Mouse (Mus musculus): Measurements from ENCODE around the gene Mob1b. TPM values are rescaled to one million over a fixed set of nuclear protein-coding genes. Genes with fewer than 3 reads are reported as not detected.

The Mob1b gene
- polyA plus RNA-seq, 1 experiment from 2014 or later, result 17.5 TPM

DNA sequence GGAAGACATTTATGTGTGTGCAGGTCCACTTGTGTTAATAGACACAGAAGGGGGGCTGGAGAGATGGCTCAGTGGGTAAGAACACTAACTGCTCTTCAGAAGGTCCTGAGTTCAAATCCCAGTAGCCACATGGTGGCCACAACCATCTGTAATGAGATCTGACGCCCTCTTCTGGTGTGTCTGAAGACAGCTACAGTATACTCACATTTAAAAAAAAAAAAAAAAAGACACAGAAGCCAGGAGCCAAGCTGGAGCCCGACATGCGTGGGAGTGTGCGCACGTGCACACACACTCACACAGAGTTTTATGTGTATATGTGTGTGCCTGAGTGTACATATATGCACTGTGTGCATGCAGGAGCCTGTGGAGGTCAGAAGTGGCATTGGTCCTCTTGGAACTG lies 42.0 kb downstream of the Mob1b start:
- ATAC-seq (replicated peaks; ENCODE audit: extremely low read depth, insufficient read depth, low FRiP score), result no peak
- Histone ChIP-seq H3K9me3 (replicated peaks; ENCODE audit: control insufficient read depth, low read length) (no peaks in the 10 kb centered on the region), H3K27ac (ENCODE audit: low read length) (no peak overlapping the region), H3K4me3 (ENCODE audit: low read length) (no peak overlapping the region), H3K36me3 (ENCODE audit: control insufficient read depth, insufficient read depth) (no peaks in the 10 kb centered on the region; the same call in 1 of the 2 replicates), H3K9ac (ENCODE audit: low read length) (no peak overlapping the region), H3K4me1 (ENCODE audit: control insufficient read depth, insufficient read depth, low read length) (peaks cover 15% of the 10 kb centered on the region), H3K27me3 (ENCODE audit: control insufficient read depth, insufficient read depth, low read length) (no peaks in the 10 kb centered on the region), H3K4me2 (ENCODE audit: low read depth, low read length) (no peak overlapping the region)
- WGBS, result 86% methylated on average over 5 of the region's 5 CpGs

DNA sequence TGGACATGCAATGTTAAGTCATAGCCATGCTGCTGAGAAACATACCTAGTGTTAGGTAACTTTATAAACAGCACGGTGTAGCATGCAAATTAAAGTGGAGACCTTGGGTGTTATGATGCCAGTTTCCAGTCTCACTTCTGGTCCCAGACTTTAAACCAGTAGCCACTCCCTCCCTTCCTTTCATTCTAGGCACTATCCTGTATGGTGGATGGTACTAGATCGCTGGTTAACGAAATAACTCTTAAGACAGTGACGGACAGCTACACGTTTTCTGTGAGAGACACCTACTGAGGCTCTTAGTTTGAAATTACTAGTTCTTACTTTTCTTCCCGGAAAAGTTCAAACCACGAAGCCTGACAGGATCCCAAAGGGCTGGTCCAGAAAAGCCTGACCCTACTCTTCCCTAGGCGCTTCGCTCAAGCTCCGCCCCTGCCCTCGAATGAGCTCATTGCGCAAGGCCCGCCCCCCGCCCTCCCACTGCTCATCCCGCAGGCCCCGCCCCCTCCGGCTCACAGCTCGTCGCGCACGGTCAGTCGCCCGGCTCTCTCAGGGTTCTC lies 43.9 kb downstream of the Mob1b start:
- under 1% methylated on average over 23 of the region's 23 CpGs for whole genome bisulfite sequencing
- Histone ChIP-seq H3K9me3 (replicated peaks; ENCODE audit: control insufficient read depth, low read length) (no peaks in the 10 kb centered on the region), H3K36me3 (ENCODE audit: control insufficient read depth, insufficient read depth) (no peaks in the 10 kb centered on the region; the same call in 1 of the 2 replicates), H3K4me3 (ENCODE audit: low read length) (peak overlapping the region; percentile 73), H3K4me2 (ENCODE audit: low read depth, low read length) (peak overlapping the region; percentile 70), H3K4me1 (ENCODE audit: control insufficient read depth, insufficient read depth, low read length) (peaks cover 15% of the 10 kb centered on the region), H3K27ac (ENCODE audit: low read length) (peak overlapping the region; percentile 68), H3K9ac (ENCODE audit: low read length) (peak overlapping the region; percentile 67), H3K27me3 (ENCODE audit: control insufficient read depth, insufficient read depth, low read length) (no peaks in the 10 kb centered on the region)
- peak; percentile 15 for ATAC-seq (replicated peaks; ENCODE audit: extremely low read depth, insufficient read depth, low FRiP score)

DNA sequence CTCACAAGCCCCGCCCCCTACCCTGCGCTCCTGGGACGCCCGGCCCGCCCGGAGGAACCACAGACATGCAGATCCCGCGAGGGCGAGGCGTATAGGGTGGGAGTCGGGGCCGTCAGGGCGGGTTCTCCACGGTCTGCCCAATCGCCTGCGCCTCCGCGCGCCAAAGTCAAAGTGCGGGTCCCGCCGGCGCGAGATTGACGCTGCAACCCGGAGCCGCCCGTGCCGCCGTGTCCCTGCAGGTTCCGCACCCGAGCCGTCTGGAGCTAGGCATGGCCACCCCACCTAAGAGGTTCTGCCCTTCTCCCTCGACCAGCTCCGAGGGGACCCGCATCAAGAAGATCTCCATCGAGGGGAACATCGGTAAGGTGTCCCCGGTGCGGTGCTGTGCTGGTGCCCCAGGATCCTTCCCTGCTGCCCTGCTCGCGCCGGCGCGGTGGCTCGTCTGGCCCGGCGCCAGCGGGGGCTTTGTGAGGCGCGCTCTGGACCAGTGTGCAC lies 44.4 kb downstream of the Mob1b start, which contains the start of gene Dck:
Gene Dck (plus strand): TSS at position 10 of the 495 bp plus-strand sequence.
- H3K27ac ChIP-seq (ENCODE audit: low read length), result peak within 1 kb of the TSS; percentile 83
- peak; percentile 100 for ATAC-seq (replicated peaks; ENCODE audit: extremely low read depth, insufficient read depth, low FRiP score)
- WGBS, result under 1% methylated on average over 51 of the region's 51 CpGs
- H3K36me3 ChIP-seq (ENCODE audit: control insufficient read depth, insufficient read depth), result no peaks in the 10 kb centered on the region; the same call in 1 of the 2 replicates
- H3K4me1 ChIP-seq (ENCODE audit: control insufficient read depth, insufficient read depth, low read length), result peaks cover 15% of the 10 kb centered on the region
- peak within 1 kb of the TSS; percentile 79 for H3K9ac ChIP-seq (ENCODE audit: low read length)
- H3K9me3 ChIP-seq (replicated peaks; ENCODE audit: control insufficient read depth, low read length), result no peaks in the 10 kb centered on the region
- H3K4me2 ChIP-seq (ENCODE audit: low read depth, low read length), result peak within 1 kb of the TSS; percentile 70
- no peaks in the 10 kb centered on the region for H3K27me3 ChIP-seq (ENCODE audit: control insufficient read depth, insufficient read depth, low read length)
- peak within 1 kb of the TSS; percentile 73 for H3K4me3 ChIP-seq (ENCODE audit: low read length)

DNA sequence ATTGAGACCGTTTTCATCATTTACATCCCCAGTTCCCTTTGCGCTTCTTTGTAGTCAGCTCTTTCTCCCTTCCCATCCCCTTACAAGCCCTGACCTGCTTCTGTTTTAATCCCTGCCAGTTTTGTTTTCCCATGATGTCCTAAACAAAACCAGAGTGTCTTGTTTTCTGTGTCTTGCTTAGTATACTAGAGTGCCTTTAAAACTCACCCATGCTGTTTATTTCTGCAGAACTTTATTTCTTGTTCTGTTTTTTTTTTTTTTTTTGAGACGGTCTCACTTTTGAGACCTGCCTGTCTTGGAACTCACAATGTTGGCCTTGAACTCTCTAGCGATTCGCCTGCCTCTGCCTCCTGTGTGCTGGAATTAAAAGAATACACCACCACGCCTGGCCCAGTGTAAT lies 44.9 kb downstream of the Mob1b start:
- no peaks in the 10 kb centered on the region for H3K9me3 ChIP-seq (replicated peaks; ENCODE audit: control insufficient read depth, low read length)
- H3K27ac ChIP-seq (ENCODE audit: low read length), result peak overlapping the region; percentile 83
- H3K27me3 ChIP-seq (ENCODE audit: control insufficient read depth, insufficient read depth, low read length), result no peaks in the 10 kb centered on the region
- 19% methylated on average over 6 of the region's 6 CpGs for WGBS
- no peak for ATAC-seq (replicated peaks; ENCODE audit: extremely low read depth, insufficient read depth, low FRiP score)
- peaks cover 3% of the 10 kb centered on the region; the same call in 1 of the 2 replicates for H3K36me3 ChIP-seq (ENCODE audit: control insufficient read depth, insufficient read depth)
- H3K4me2 ChIP-seq (ENCODE audit: low read depth, low read length), result peak overlapping the region; percentile 70
- peaks cover 15% of the 10 kb centered on the region for H3K4me1 ChIP-seq (ENCODE audit: control insufficient read depth, insufficient read depth, low read length)
- peak overlapping the region; percentile 79 for H3K9ac ChIP-seq (ENCODE audit: low read length)
- peak overlapping the region; percentile 73 for H3K4me3 ChIP-seq (ENCODE audit: low read length)

DNA sequence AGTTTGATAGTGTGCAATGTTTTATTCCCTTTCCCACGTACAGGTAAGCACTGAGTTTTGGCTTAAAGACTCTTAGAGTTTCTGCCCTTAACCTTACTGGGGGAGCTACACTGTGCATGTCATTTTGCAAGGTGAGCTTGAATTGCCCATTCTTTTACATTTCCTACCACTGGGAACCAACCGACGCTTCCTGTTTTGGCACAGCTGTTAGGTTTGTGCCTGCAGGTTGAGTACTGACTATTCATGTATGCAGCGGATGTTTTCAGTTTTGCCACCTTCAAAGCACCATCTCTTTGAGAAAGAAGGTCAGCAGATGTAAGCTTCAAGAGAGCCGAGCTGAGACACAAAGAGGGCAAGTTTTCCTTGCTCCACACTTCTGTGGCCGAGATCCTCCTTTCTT lies 45.5 kb downstream of the Mob1b start:
- peaks cover 5% of the 10 kb centered on the region for H3K36me3 ChIP-seq (ENCODE audit: control insufficient read depth, insufficient read depth)
- no peaks in the 10 kb centered on the region for H3K27me3 ChIP-seq (ENCODE audit: control insufficient read depth, insufficient read depth, low read length)
- no peak overlapping the region; the same call in 1 of the 2 replicates for H3K9ac ChIP-seq (ENCODE audit: low read length)
- H3K9me3 ChIP-seq (replicated peaks; ENCODE audit: control insufficient read depth, low read length), result no peaks in the 10 kb centered on the region
- 0 out of 2 replicates have a peak overlapping the region, but pooled peaks have one; percentile 23 for H3K27ac ChIP-seq (ENCODE audit: low read length)
- 65% methylated on average over 6 of the region's 6 CpGs for WGBS
- H3K4me2 ChIP-seq (ENCODE audit: low read depth, low read length), result peak overlapping the region; percentile 70
- peaks cover 15% of the 10 kb centered on the region for H3K4me1 ChIP-seq (ENCODE audit: control insufficient read depth, insufficient read depth, low read length)
- no peak for ATAC-seq (replicated peaks; ENCODE audit: extremely low read depth, insufficient read depth, low FRiP score)
- H3K4me3 ChIP-seq (ENCODE audit: low read length), result peak overlapping the region; percentile 73

DNA sequence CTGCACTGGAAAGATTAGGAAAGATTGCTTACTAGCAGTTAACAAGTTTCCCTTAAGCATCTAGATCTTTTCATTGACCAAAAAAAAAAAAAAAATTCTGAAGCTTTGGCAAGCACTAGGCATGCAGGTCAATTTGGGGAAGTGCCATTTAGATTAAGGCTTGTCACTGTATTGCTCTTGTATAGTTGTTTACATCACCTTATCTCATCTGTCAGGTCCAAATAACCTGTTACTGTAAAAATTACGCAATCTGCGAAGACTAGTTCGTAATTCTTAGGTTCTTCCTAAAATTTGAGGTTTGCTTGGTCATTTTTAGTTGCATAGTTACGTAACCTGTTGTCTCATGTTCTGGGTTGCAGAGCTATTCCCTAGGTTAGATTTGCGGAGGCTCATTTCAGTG lies 46.2 kb downstream of the Mob1b start:
- no peak overlapping the region for H3K9ac ChIP-seq (ENCODE audit: low read length)
- ATAC-seq (replicated peaks; ENCODE audit: extremely low read depth, insufficient read depth, low FRiP score), result no peak
- peak overlapping the region; percentile 70; the same call in 1 of the 2 replicates for H3K4me2 ChIP-seq (ENCODE audit: low read depth, low read length)
- H3K4me3 ChIP-seq (ENCODE audit: low read length), result no peak overlapping the region
- peaks cover 15% of the 10 kb centered on the region for H3K4me1 ChIP-seq (ENCODE audit: control insufficient read depth, insufficient read depth, low read length)
- no peaks in the 10 kb centered on the region for H3K27me3 ChIP-seq (ENCODE audit: control insufficient read depth, insufficient read depth, low read length)
- H3K9me3 ChIP-seq (replicated peaks; ENCODE audit: control insufficient read depth, low read length), result no peaks in the 10 kb centered on the region
- 86% methylated on average over 5 of the region's 5 CpGs for WGBS
- peaks cover 8% of the 10 kb centered on the region for H3K36me3 ChIP-seq (ENCODE audit: control insufficient read depth, insufficient read depth)
- H3K27ac ChIP-seq (ENCODE audit: low read length), result no peak overlapping the region

DNA sequence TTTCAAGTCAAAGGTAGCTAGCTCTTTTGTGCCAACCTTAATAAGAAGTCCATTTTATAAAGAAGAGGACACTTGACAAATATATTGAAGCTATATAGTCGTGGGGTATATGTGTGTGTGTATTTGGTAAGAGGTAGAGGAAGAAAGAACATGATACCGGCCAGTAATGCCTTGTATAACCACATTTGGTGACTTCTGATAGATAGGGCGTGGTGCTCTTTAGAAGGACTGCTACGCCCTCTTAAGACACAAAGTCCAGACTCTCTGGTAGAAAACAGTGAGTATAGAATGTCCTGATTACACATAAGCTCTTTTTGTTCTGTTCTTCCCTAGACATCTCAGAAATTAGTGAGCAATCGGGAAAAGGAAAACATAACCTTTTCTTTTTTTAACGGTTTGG lies 47.5 kb downstream of the Mob1b start:
- 84% methylated on average over 6 of the region's 6 CpGs for WGBS
- no peak overlapping the region for H3K4me2 ChIP-seq (ENCODE audit: low read depth, low read length)
- H3K4me1 ChIP-seq (ENCODE audit: control insufficient read depth, insufficient read depth, low read length), result peaks cover 15% of the 10 kb centered on the region
- H3K4me3 ChIP-seq (ENCODE audit: low read length), result no peak overlapping the region
- ATAC-seq (replicated peaks; ENCODE audit: extremely low read depth, insufficient read depth, low FRiP score), result no peak
- H3K9me3 ChIP-seq (replicated peaks; ENCODE audit: control insufficient read depth, low read length), result no peaks in the 10 kb centered on the region
- H3K27ac ChIP-seq (ENCODE audit: low read length), result no peak overlapping the region
- no peak overlapping the region for H3K9ac ChIP-seq (ENCODE audit: low read length)
- no peaks in the 10 kb centered on the region for H3K27me3 ChIP-seq (ENCODE audit: control insufficient read depth, insufficient read depth, low read length)
- H3K36me3 ChIP-seq (ENCODE audit: control insufficient read depth, insufficient read depth), result peaks cover 14% of the 10 kb centered on the region

DNA sequence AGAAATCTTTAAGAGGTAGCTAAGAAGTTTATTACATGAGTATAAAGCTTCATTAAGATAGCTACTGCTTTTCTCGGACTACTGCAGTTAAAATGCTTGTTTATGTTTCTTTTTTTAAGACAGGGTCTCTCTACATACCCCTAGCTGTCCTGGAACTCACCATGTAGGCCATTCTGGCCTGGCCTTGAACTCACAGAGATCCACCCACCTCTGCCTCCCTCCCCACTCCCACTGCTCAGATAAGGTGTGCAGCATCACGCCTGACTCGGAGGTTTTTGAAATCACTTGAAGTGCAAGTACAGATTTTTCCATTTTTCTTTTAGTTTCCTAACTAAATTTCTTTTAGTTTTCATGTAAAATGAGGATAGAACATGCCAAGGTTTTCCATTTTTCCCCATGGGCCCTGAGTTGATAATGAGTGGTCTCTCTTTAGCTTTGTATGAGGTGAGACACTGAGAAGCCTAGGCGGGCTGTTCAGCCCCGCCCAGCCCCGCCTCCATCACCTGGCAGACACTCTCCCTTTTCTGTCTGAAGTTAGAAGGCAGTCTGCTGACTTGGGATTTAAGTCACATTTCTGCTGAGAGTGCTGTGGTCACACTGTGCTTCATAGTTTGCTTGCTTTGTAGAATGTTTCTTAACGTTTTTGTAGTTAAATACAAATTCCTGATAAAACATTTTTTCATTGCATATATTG lies 61.6 kb downstream of the Mob1b start:
- 73% methylated on average over 7 of the region's 7 CpGs for WGBS
- Histone ChIP-seq H3K4me2 (ENCODE audit: low read depth, low read length) (no peak overlapping the region), H3K4me1 (ENCODE audit: control insufficient read depth, insufficient read depth, low read length) (no peaks in the 10 kb centered on the region), H3K9ac (ENCODE audit: low read length) (no peak overlapping the region), H3K36me3 (ENCODE audit: control insufficient read depth, insufficient read depth) (peaks cover 37% of the 10 kb centered on the region), H3K27ac (ENCODE audit: low read length) (no peak overlapping the region), H3K4me3 (ENCODE audit: low read length) (no peak overlapping the region), H3K27me3 (ENCODE audit: control insufficient read depth, insufficient read depth, low read length) (no peaks in the 10 kb centered on the region), H3K9me3 (replicated peaks; ENCODE audit: control insufficient read depth, low read length) (no peaks in the 10 kb centered on the region)
- ATAC-seq (replicated peaks; ENCODE audit: extremely low read depth, insufficient read depth, low FRiP score), result no peak

DNA sequence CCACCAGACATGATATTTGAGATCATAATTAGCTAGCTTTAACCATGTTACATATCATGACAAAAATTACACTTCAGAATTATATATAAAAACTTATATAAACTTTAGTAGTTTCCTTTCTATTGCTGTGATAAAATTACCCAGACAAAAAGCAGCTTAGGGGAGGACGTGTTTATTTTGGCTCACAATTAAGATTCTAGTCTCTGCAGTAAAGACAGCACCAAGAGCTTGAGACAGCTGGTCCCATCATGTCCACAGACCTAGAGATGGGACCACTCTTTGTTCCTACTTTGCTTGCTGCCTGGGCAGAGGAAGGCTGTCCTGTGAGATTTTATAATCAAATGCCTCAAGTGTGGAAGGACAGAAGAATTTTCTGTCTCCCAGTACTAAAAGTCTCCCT lies 64.4 kb downstream of the Mob1b start:
- H3K4me2 ChIP-seq (ENCODE audit: low read depth, low read length), result no peak overlapping the region
- no peak overlapping the region for H3K27ac ChIP-seq (ENCODE audit: low read length)
- H3K9ac ChIP-seq (ENCODE audit: low read length), result no peak overlapping the region
- peaks cover 26% of the 10 kb centered on the region for H3K36me3 ChIP-seq (ENCODE audit: control insufficient read depth, insufficient read depth)
- no peaks in the 10 kb centered on the region for H3K4me1 ChIP-seq (ENCODE audit: control insufficient read depth, insufficient read depth, low read length)
- no peaks in the 10 kb centered on the region for H3K9me3 ChIP-seq (replicated peaks; ENCODE audit: control insufficient read depth, low read length)
- 79% methylated on average over 1 of the region's 1 CpGs for WGBS
- no peak overlapping the region for H3K4me3 ChIP-seq (ENCODE audit: low read length)
- no peaks in the 10 kb centered on the region for H3K27me3 ChIP-seq (ENCODE audit: control insufficient read depth, insufficient read depth, low read length)
- no peak for ATAC-seq (replicated peaks; ENCODE audit: extremely low read depth, insufficient read depth, low FRiP score)

All from heart, embryonic 16.5 days (tissue).